Mouse (Mus musculus): ENCODE measurements at regions not wholly inside any gene's neighbourhood (a gene's known extent, or its start where the extent isn't known, plus 50 kb on each side); places are given as distances from the start of the nearest gene placed in this dataset.

- DNase-seq = peak; percentile 53
Measured at GRCm38 (mm10) chrX:136321692-136322091, 51.6 kb downstream of the Bex3 start.

DNA sequence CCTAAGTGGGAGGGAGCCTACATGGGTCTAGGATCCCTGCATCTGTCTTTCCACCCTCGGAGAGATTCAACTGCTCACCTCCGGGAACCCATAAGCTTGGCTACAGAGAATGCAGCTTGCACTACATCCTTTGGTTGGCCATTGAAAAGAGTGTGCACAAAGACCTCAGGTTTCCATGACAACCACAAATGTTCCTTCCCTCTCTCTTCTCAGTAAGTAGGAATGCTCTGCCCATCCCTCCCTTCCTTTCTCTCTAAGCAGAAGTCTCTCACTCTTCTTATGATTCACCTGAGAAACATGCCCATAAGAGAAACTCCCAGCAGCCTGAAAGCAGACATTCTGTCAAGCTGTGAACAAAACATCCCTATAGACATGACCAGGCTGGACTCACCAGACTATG, 95.8 kb downstream of the Bex3 start:
- no peak for DNase-seq
